Mouse (Mus musculus): ENCODE measurements around the gene Cttnbp2. TPM values are rescaled to one million over a fixed set of nuclear protein-coding genes. Genes with fewer than 3 reads are reported as not detected.

The Cttnbp2 gene
- 1 to 10 TPM; 2.1 to 2.7 TPM for total RNA-seq (2021)
- long read RNA-seq, experiment 1, result 0 reads
- long read RNA-seq, experiment 2, full-length matches to known transcripts, result 1 of 1 reads
- long read RNA-seq, experiment 2, partial matches to known transcripts, result 0 of 1 reads
- long read RNA-seq, experiment 2, other reads (novel, unspliced or antisense), result 0 of 1 reads

GRCm38 (mm10) chr6:18514480-18515352, at the start of gene Cttnbp2:
TSS of gene Cttnbp2 (minus strand) at chr6:18514843.
- peak; percentile 74 for DNase-seq
- intact Hi-C loops (cut with DNase I; ENCODE audit: low total_unique reads), result no loop called here

DNA sequence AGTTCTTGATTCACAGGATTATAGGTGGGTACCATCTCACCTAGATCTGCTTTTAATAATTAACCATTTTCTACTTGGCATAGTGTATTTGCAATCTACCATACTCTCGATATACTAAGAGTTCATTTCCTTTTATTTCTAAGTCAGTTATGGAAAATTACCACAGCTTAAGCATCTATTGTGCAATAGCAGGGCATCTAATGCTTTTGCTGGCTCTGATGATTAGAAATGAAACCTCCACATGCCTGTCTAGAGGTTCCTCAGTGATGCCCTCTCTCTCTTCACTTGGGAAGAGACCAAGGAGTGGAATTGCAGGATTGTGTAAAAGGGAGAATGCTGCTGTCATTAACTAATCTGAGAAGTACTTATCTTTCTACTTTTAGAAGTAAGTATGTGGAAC, 44.4 kb upstream of the Cttnbp2 start:
- DNase-seq, result no peak
- intact Hi-C loops (cut with DNase I; ENCODE audit: low total_unique reads), result no loop called here

GRCm38 (mm10) chr6:18547516-18548465, 33.1 kb upstream of the Cttnbp2 start:
- intact Hi-C loops (cut with DNase I; ENCODE audit: low total_unique reads), result no loop called here
- no peak for DNase-seq

DNA sequence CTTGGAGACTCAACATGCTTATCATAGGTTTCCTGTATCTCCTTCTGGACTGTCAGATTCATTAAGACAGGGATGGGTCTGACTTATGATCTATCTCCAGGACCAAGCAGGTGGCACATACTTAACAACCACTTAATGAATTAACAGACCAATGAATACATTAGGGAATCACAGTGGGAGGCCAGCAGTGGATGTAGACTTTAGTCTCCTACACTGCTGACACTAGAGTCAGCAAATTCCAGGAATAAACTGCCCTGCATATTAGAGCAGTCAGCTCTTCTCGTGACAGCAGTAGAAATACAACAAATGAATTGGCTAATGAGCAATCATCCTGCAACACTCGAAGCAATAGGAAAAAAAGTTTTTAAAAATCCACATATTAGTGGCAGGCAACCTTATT, 29.2 kb upstream of the Cttnbp2 start:
- intact Hi-C loops (cut with DNase I; ENCODE audit: low total_unique reads), result no loop called here
- no peak for DNase-seq

GRCm38 (mm10) chr6:18540396-18540795, 25.8 kb upstream of the Cttnbp2 start:
- no peak for DNase-seq
- intact Hi-C loops (cut with DNase I; ENCODE audit: low total_unique reads), result no loop called here

DNA sequence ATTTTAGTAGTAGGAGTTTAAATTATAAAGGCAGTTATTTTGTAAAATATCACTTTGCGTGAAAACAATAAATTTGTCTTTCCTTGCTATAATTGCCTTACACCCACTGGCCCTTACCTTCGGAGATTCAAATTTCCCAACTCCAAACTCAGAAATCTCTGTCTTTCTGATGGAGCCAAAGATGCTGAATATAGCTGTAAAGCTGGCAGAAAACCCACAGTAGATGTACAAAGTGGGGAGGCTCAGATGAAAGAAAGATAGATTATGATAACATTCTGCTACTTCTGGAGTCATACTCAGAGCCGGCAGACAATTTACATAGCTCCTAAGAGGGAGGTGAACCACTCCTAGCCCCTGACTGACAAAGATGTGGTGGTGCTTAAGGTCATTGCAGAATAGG, 15.8 kb upstream of the Cttnbp2 start:
- DNase-seq, result no peak
- intact Hi-C loops (cut with DNase I; ENCODE audit: low total_unique reads), result no loop called here

- intact Hi-C loops (cut with DNase I; ENCODE audit: low total_unique reads), result no loop called here
- DNase-seq, result no peak
Measured at GRCm38 (mm10) chr6:18517626-18518025, 3.0 kb upstream of the Cttnbp2 start.

- peak; percentile 14 for DNase-seq
- intact Hi-C loops (cut with DNase I; ENCODE audit: low total_unique reads), result no loop called here
Measured at GRCm38 (mm10) chr6:18513611-18514473, 801 bp downstream of the Cttnbp2 start.

DNA sequence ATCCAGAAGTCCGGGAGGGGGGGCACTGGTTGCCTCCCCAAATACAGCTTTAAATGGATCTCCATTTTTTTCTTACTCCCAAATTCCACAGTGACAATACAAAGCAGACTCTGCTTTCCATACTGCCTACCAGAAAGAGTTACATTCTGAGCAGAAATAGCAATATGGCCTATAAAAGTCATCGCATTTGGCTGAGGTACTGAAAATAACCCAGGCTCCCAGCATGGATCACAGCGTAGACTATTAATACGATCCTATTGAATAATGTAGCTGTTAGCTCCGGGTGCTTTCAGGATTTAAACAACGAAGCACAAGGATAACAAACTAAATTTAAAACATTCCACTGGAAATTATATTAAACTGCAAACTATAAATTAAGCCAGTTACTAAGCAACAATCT, 2.8 kb downstream of the Cttnbp2 start:
- DNase-seq, result no peak
- intact Hi-C loops (cut with DNase I; ENCODE audit: low total_unique reads), result no loop called here

DNA sequence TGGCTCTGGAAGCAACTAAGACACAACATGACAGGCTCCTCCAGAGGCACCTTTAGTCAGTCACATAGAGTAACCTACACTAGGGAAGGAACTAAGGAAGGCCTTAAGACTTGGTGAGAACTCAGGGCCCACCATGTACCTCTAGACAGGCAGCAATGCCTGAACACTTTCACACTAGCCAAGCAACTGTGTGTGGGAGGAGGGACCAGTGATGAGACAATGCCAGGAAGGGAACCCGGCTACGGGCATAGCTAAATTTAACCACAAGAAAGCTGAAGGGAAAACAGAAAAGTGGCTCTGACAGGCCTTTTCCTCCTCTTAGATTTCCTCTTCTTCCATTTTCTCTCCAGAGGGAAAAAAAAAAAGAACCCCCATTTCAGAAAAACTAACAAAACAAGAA, 6.6 kb downstream of the Cttnbp2 start:
- intact Hi-C loops (cut with DNase I; ENCODE audit: low total_unique reads), result no loop called here
- DNase-seq, result no peak

DNA sequence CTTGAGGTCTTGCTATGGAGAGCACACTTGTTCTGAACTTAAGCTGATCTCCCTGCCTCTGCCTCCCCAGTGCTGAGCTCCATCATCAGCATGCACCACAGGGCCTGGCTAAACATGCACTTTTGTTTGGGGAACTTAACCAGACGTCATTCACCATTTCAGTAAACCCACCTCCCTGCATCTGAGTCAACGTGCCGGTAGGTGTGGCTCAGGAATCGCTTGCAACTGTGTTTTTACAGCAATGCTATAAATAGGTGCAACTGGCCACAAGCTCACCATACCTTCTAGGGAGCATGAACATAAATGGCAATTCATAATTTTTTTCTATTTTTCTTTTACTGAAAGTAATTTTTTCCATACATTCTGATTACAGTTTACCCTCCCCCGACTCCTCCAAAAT, 14.8 kb downstream of the Cttnbp2 start:
- DNase-seq, result no peak
- intact Hi-C loops (cut with DNase I; ENCODE audit: low total_unique reads), result no loop called here

DNA sequence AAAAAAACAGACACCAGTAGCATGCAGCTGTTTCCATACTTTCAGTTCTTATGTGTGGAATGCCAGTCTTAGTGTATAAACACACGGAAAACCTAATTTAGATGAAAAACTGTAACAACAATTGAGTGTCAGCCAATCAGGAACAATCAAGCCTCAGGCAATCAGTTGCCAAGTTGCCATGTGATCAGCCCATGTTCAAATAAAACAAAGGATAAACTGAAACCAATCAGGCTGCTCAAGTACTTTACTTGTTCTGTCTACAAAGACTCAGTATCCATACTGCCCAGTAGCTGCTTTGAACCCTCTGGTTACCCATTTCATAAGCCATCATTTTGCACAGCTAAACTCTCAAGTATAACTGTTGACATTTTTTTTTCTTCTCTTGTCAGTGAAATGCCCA, 21.7 kb downstream of the Cttnbp2 start:
- intact Hi-C loops (cut with DNase I; ENCODE audit: low total_unique reads), result no loop called here
- DNase-seq, result no peak

DNA sequence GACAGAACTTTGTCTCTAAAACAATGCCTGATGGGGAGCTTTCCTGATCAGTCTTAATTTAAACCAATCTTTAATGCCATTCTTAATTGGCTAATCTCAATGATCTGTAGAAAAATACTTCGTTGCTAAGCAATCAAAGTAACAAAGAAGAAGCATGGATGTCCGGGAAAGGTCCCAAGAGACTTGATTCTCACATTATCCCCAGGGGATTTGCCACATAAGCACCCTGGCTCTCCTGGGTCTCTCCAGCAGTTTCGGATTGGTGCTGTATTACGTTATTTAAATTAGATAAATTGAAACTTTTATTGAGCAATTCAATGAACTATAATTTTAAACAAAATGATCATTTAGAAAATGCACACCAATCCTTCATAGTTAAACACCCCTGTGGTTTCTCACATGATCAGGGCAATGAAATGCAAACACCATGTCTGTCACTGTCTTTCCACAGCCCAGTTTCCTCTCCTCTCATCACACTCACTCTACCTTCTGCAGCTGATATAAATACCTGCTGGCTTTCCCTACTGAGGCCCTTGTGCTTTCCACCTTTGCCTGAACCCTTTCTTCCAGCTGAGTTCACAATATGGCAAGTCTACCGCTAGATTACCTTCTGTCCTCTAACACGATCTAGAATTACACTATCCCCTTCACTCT, 22.3 kb downstream of the Cttnbp2 start:
- intact Hi-C loops (cut with DNase I; ENCODE audit: low total_unique reads), result no loop called here

GRCm38 (mm10) chr6:18485087-18485486, 29.6 kb downstream of the Cttnbp2 start:
- DNase-seq, result no peak
- intact Hi-C loops (cut with DNase I; ENCODE audit: low total_unique reads), result no loop called here

More for the DNA sequence above, 22.3 kb downstream of the Cttnbp2 start:
- DNase-seq, result no peak

- no peak for DNase-seq
- intact Hi-C loops (cut with DNase I; ENCODE audit: low total_unique reads), result no loop called here
Measured at GRCm38 (mm10) chr6:18484061-18484460, 30.6 kb downstream of the Cttnbp2 start.

GRCm38 (mm10) chr6:18482546-18482945, 32.1 kb downstream of the Cttnbp2 start:
- intact Hi-C loops (cut with DNase I; ENCODE audit: low total_unique reads), result no loop called here
- no peak for DNase-seq

GRCm38 (mm10) chr6:18481781-18482180, 32.9 kb downstream of the Cttnbp2 start:
- DNase-seq, result no peak
- intact Hi-C loops (cut with DNase I; ENCODE audit: low total_unique reads), result no loop called here

DNA sequence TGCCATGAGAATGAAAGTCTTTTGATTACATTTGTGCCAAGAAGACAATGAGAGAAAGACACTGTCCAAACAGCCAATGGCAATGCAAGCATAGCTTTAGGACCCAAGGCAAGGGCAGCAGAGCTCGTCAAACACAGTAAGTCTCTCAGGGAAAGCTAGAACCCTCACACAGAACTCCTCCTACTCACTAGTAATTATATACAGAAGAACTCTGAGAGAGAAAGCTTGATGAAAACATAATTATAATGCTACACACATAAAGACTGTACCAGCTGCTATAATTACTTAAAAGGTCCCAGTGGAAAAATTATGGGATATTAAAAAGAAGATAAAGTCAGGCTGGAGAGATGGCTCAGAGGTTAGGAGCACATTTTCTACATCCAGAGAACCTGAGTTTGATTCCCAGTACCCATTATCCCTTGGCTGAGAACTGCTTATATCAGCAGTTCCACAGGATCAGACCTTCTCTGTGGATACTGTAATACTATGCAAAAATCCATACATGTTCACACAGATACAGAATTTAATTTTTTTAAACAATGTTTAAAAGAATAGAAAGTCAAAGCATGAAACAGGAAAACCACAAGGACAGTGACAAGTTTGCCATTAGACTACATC, 37.2 kb downstream of the Cttnbp2 start:
- intact Hi-C loops (cut with DNase I; ENCODE audit: low total_unique reads), result no loop called here
- DNase-seq, result no peak

Data from gastrocnemius, postnatal 14 days (tissue).